Mouse (Mus musculus) bone marrow macrophage, adult 2 months (primary cell): ENCODE data around the gene Timd2.

Experiments
- CTCF ChIP-seq: IDR thresholded peaks from 2 replicates; pipeline ENCODE4 v1.5.1; 2012; ENCODE audit warnings: low read depth, mild to moderate bottlenecking, low read length, moderate library complexity
- POLR2A ChIP-seq: IDR thresholded peaks from 2 replicates; pipeline ENCODE4 v1.6.1; 2012; ENCODE audit warnings: mild to moderate bottlenecking, low read depth, low read length, borderline replicate concordance

DNA sequence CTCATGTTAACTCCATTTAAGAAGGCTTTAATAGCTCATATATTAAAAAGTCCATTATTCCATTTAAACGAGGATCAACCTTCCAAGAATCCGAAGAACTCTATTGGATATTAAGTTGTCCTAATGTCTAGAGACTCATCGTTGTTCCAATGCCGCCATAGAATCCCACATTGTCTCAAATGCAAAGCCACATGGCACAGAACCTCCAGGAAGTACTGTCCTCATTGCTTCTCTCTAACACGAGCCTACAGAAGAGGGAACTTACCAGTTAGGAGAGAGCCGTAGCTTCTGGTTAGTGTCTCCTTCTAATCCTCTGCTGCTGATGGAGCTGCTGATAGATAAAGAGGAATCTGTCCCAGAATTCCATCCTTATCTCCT is 8.6 kb downstream of the Timd2 start:
- no peak for TF ChIP-seq CTCF
- TF ChIP-seq POLR2A, result no peak
